Mouse (Mus musculus) MEL (cell line): Measurements from ENCODE around the gene Olfr374.

ENCODE experiments used
- CHD2 ChIP-seq: IDR thresholded peaks from 2 replicates; pipeline ENCODE4 v1.6.1; 2011; ENCODE audit warnings: low read length, improper control_type of control experiment
- CTCF ChIP-seq, 3 experiments: IDR thresholded peaks in 2 of 3; conservative IDR thresholded peaks in 1 of 3; 2 replicates each; pipeline ENCODE4 v1.5.1; 2011 to 2012; ENCODE audit warnings: low read length in 3 of 3, low read depth in 2 of 3, mild to moderate bottlenecking in 2 of 3, improper control_type of control experiment in 1 of 3, inconsistent platforms in 1 of 3, mixed read lengths in 1 of 3, moderate library complexity in 1 of 3; ENCODE audit not compliant: control insufficient read depth in 1 of 3, insufficient read depth in 1 of 3, poor library complexity in 1 of 3, severe bottlenecking in 1 of 3
- EP300 ChIP-seq, 2 experiments: IDR thresholded peaks; 2 replicates each; pipeline ENCODE4 v1.6.1; 2011; ENCODE audit warnings: improper control_type of control experiment in 2 of 2, low read length in 2 of 2, low read depth in 1 of 2, mild to moderate bottlenecking in 1 of 2
- GATA1 ChIP-seq: IDR thresholded peaks from 2 replicates; pipeline ENCODE4 v1.6.1; 2011; ENCODE audit warnings: low read depth, low read length, improper control_type of control experiment
- MAZ ChIP-seq: IDR thresholded peaks from 2 replicates; pipeline ENCODE4 v1.6.1; 2012; ENCODE audit warnings: low read depth, mild to moderate bottlenecking, inconsistent platforms, low read length, improper control_type of control experiment
- MEF2A ChIP-seq: IDR thresholded peaks from 2 replicates; pipeline ENCODE4 v1.6.1; 2014; ENCODE audit warnings: low read depth, mild to moderate bottlenecking, inconsistent platforms, low read length, improper control_type of control experiment; ENCODE audit not compliant: poor library complexity, insufficient replicate concordance, severe bottlenecking; ENCODE audit errors: extremely low read depth
- MYB ChIP-seq: IDR thresholded peaks from 2 replicates; pipeline ENCODE4 v1.6.1; 2011; ENCODE audit warnings: mild to moderate bottlenecking, low read depth, low read length, improper control_type of control experiment
- POLR2AphosphoS2 ChIP-seq: IDR thresholded peaks from 2 replicates; pipeline ENCODE4 v1.6.1; 2011; ENCODE audit warnings: low read length, improper control_type of control experiment
- SIN3A ChIP-seq: IDR thresholded peaks from 2 replicates; pipeline ENCODE4 v1.6.1; 2012; ENCODE audit warnings: low read length, improper control_type of control experiment, inconsistent platforms
- TCF12 ChIP-seq: IDR thresholded peaks from 2 replicates; pipeline ENCODE4 v1.6.1; 2014; ENCODE audit warnings: low read depth, mild to moderate bottlenecking, inconsistent platforms, low read length, improper control_type of control experiment, moderate library complexity

GRCm38 (mm10) chr8:72146056-72146455 is 39.2 kb downstream of the Olfr374 start:
- no peak for TF ChIP-seq TCF12
- TF ChIP-seq POLR2AphosphoS2: no peak
- no peak for TF ChIP-seq CTCF (IDR thresholded peaks at IDR 0.05 in 2 of 3, conservative IDR thresholded peaks at IDR 0.05 in 1 of 3; ENCODE audit: control insufficient read depth in 1 of 3, insufficient read depth in 1 of 3, low read depth in 2 of 3, low read length in 3 of 3, poor library complexity in 1 of 3, severe bottlenecking in 1 of 3)
- TF ChIP-seq EP300 (IDR thresholded peaks at IDR 0.05; ENCODE audit: low read depth in 1 of 2, low read length in 2 of 2): no peak
- no peak for TF ChIP-seq CHD2
- no peak for TF ChIP-seq MYB
- TF ChIP-seq GATA1: no peak
- no peak for TF ChIP-seq MAZ
- TF ChIP-seq MEF2A: no peak
- no peak for TF ChIP-seq SIN3A
